Mouse (Mus musculus) gastrocnemius, adult 8-10 months (tissue): Measurements from ENCODE around the gene Col6a6. TPM values are rescaled to one million over a fixed set of nuclear protein-coding genes. Genes with fewer than 3 reads are reported as not detected.

Source experiments
- DNase-seq, 2 experiments: peaks; one replicate each; pipeline ENCODE4 v3.0.0; 2022; ENCODE audit warnings: low spot score in 2 of 2
- total RNA-seq, 4 experiments: library from RNA; stranded (reverse); gene quantifications; 2 replicates each; pipeline ENCODE4 v1.2.4; 2022

The Col6a6 gene
- total RNA-seq, 4 experiments from 2014 or later = 0.46 to 2.1 (median 1.2) TPM

DNA sequence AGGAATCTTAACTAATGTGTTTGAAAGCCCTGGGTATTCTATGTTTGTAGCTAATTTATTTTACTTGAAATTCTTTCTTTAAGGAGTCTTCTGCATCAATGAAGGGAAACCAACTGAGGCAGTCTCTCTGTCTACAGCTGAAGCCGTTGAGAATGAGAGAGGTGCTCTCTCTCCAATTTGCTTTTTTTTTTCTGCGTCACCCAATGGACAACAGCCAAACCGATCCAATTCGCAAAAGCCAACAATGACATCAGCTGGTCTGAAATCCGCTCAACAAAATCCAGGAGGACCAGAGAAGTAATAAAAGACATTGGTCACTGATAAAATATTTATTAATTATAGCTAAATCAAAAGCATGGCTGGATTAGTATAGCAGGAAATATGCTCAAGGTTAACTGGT lies 26.5 kb downstream of the Col6a6 start:
- peak; percentile 16 to 27 for DNase-seq

DNA sequence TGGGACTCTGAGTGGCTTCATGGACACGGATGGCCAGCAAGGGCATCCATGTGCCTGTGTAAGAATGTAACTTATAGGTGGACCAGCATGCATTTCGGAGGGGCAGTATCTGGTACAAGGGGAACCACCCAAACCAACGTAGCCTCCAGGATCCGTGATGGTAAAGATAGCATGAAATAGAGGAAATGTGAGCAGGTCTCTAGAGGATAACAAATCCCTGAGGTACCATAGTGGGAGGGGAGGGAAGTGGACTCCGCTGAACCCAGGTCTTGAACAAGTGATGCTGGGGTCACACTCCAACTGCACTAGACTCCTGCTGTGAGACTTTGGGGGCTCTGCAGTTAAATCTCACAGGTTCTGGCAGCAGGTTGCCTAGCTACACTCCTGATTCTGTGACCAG lies 27.7 kb downstream of the Col6a6 start:
- no peak for DNase-seq

DNA sequence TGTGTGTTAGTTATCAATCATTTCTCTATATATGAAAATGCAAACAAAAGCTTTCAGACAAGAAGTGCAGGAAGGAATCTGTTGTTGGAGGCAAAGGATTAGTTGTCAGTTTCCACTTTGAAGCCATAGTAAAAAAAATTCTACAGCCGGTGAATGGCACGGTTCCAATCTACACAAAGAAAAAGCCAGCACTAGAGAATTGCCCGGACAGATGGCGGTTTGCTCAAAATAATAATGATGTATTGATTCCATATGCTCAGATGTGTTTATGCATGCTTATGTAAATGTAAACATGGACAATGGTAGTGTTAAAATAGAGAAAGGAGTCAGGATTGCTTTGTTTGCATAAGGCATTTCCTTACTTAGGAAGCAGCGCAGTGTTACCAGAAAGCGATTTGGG lies 31.8 kb downstream of the Col6a6 start:
- DNase-seq = no peak

DNA sequence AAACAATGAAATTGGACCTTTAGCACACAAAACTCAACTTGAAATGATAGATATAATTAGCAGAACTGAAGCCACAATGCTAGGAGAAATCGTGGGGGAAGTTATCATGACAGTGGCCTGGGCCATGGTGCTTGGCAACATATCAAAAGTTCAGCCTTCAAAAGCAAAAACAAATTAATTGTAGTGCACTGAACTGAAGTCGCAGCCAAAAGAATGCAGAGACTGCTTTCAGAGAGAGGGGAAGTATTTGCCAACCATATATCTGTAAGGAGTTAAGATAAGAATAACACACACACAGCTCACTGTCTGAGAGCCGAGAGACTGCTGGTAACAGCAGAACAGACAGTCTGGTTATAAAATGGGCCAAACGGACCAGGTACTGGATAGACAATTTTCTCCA lies 33.0 kb downstream of the Col6a6 start:
- no peak for DNase-seq

DNA sequence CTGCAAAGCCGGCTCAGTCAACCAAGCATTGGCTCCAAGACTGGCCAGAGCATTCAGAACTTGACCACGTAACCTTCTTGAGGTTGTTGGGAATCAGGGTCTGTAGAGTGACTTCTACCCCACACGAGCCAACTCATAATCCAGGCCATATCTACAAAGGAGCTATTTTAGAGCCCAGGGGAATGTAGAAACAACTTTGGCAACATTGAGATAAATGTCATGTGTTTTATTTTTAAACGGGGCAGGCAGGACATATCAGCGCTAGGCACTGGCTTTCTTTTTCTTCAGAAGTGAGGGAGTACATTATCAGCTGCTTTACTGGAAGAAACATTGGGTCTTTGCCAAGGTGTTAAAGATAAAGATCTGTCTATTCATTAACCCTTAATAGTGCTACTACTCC lies 36.1 kb downstream of the Col6a6 start:
- DNase-seq = no peak

DNA sequence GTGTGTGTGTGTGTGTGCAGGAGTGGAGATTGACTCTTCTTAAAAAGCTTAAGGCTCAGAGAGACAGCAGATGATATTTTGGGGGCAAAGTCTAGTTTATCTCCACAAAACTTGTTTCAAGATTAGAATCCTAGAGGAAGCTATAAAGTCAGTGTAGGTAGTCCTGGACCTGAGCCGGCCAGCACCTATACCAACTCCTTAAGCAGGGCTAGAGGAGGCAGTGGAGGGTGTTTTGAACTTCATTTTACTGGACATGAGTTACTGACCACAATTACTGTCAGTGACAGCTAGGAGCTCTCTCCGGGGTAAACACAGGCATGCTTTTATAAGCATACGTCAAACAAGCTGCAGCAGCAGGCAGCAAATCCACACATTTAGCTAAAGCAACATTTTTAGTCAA lies 39.8 kb downstream of the Col6a6 start:
- no peak for DNase-seq

DNA sequence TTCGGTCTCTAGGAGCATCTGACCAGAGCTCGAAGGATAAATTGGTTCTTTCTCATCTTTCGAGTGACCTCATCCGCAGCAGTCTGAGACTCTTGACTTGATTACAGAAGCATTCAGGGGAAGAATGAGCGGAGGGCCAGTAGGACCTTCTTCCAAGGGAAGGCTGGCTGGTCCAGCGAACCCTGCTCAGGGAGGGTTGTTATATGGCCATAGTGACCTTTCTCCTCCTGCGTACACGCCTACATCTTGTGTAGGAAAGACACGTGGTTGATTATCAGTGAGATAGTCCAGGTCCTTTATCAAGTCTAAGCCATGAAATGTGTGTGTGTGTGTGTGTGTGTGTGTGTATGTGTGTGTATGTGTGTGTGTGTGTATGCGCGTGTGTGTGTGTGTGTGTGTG lies 40.2 kb downstream of the Col6a6 start:
- no peak for DNase-seq

DNA sequence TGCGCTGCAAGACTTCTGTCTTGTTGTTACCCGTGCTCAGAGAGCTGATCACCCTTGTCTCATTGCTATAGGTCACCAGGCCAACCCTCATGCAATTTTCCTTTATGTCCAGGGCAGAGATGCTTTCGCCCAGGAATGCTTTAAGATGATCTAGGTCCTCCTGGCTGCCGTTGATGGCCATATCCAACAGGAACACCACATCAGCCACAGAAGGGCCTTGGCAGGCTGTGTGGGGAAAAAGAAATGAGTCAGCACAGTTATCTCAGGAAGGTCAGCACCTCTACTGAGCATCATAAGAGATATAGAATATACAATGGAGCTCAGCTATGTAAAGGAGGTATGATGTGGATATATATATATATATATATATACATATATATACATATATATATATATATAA lies 43.9 kb downstream of the Col6a6 start:
- DNase-seq = no peak

DNA sequence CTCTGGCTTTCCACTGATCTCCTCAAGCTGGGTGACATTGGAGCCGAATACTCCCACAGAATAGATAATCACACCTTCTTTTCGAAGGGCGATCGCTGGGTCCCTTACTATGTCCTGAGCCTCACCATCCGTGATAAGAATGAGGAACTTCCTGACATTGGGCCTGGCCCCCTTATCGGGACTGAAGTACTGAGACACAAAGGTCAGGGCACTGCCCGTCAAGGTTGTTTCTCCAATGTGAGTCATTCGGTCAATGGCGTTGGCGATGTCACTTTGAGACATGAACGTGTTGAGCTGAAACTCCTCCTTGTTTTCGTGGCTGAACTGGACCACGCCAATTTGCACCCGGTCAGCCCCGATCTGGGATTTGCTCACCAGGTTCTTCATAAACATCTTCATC lies 47.3 kb downstream of the Col6a6 start:
- DNase-seq = no peak

DNA sequence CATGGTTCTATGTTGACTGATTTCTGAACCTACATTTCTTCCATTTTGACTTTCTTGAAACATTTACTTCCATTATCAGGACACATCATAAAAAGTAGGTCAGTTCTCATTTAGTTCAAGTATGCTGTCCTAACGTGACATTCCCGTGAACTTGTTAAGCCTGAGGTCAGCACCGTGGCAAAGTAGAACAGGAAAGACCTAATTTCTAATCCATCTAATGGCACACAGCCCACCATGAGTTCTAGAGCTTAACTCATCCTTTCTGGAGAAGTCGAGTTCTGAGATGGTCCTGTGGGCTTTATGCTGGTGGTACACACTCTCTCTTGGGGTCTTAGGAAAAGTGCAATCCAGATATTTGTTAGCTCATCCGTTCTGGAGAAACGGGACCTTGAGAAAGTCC lies 49.2 kb downstream of the Col6a6 start:
- no peak for DNase-seq

DNA sequence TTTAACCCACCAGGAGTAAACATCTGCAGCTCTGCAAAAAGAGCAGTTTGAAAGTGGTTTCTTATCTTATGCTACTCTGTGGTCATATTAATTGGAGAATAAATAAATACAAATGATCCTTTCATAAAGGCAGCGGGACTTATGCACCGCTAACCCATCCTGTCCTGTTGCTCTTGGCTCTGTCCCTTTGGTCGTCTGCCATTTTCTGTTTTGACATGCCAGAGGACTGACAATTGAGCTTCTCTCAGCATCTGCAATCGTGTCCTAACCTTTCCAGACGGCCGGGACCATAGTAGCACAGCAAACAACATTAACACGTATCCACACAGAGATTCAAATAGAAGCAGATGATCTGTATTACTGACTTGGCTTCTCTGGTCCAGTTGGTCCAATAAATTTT lies 53.1 kb downstream of the Col6a6 start:
- peak in 1 of 2 experiments; percentile 12 for DNase-seq

DNA sequence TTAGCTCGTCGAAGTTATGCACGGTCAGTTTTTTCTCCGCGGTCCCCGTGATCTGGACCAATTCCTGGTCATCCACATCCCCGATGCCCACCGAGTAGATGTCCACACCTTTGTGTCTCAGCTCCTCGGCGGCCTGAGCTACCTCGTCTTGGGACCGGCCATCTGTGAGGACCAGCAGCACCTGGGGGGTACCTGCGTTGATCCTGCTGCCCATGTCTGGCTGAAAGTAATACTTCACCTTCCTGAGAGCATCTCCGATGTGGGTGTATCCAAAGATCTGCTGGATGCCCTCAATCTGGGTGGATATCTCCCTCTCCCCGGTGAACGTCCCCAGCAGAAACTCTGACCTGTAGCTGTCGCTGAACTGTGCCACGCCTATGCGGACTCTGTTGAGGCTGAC lies 53.6 kb downstream of the Col6a6 start:
- no peak for DNase-seq

DNA sequence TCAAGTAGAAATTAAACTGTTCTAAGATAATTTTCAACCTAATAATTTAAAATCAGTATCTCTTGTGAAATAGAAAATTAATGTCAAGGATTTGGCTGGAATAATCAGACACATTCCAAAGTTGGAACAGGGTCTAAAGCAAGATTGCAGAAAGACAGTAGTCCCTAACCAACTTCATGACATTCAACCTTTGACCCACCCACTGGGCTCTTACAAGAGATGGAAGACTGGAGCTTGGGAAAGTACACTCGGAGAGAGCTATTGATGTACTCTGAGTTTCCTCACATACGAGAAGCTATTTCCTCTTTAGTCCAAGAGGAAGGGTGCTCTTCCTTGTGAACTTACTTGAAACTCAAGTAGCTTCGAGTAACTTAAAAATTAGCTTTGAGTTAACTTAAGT lies 56.6 kb downstream of the Col6a6 start:
- DNase-seq = no peak

DNA sequence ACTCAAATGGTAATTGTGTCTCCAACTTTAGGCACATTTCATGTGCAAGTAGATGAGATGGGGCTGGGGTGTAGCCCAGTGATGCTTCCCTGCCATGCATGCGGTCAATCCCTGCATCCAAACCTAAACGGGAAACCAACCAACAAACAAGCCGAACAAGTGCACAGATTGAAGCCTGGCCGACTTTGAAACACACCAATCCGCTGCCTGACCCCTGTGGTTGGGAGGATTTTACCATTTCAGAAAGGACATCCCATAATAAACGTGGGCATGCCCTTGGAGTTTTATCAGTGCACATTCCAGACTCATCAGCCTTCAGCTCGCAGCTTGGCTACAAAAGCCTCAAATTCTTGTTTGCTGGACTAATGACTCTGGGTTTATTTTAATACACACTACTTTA lies 57.3 kb downstream of the Col6a6 start:
- DNase-seq = no peak

DNA sequence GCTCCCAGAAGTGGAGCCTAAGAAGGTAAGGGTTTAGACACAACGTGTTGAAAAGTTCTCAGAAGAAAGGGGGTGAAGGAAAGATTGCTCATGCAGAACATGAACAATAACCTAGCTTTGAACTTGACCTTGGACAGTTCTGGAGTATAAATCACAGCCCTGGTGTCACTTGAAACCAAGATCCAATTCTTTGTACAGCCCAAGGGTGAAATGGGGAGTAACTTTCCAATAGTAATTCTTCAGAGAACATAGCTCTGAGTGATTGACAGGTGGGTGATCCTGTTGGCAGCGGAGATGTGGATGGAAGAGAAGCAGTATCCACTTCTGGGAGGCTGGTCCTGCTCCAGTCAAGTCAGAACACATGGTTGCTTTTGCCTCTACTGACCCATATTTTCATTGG lies 62.1 kb downstream of the Col6a6 start:
- DNase-seq = no peak

DNA sequence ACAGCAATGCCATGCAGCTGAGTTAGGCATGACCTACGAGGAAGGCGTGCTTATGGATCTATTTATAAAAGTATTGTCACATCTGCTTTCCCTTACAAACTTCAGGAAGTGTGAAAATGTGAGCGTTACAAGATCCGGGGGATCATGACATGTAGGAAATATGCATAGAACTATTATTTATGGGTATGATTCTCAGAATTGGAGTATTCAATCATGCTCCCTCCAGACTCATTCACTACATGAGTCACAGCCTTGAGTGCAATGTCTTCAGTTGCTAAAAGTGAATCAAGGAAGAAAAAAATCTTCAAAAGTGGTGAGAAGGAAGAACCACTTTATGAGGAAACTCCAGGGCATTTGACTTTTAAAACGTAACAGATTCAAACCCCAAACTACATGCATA lies 63.3 kb downstream of the Col6a6 start:
- DNase-seq = no peak

DNA sequence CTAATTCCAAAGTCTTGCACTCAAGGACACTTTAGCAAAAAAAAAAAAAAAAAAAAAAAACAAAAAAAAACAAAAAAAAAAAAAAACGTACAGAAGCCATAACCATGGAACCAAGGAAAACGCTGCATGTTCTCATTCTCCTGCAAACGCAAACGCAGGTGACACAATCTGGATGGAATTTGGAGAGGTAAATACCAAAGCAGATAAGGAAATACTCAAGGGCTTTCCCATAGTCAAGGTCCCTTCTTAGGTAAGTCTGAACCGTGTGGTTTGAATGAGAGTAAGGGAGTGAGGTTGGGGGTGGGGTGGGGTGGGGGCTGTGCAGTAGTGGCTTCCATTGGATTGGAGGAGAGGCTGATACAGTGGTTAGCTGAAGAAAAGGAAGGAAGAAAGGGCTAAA lies 63.8 kb downstream of the Col6a6 start:
- no peak for DNase-seq

DNA sequence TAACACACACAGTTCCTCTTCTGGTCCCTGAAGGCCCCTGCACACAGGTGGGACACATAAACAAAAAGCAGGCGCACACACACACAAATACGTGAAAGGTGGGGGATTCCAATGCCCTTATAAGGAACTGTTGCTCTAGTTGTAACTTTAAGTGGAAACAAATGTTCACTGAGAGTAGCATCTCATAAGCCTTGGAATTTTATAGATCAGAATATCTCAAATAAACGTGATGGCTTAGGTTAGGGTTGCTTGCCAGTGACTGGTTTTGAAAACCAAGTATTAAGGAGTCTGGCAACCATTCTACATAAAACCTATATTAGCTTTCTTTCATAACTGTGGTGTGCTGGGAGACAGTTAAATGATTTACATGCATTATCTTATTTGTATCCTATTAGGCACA lies 64.3 kb downstream of the Col6a6 start:
- no peak for DNase-seq

DNA sequence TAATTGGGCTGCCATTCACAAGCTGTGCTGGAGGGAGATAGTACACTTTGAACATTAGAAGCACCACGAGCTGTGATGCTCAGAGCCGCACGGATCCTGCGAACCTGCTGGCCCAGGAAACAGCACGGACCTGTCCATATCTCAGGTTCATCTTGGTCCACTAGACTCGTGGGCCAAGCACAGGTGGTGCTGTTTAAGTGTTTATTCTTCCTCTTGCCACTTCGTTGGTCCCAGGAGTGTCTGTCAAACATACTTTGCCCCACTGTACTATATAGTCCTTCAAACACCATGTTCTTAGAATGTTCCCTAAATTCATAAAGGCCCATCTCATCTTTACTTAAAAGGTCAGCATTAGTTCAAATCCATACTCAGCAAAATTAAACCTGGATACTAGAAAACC lies 65.7 kb downstream of the Col6a6 start:
- DNase-seq = no peak

DNA sequence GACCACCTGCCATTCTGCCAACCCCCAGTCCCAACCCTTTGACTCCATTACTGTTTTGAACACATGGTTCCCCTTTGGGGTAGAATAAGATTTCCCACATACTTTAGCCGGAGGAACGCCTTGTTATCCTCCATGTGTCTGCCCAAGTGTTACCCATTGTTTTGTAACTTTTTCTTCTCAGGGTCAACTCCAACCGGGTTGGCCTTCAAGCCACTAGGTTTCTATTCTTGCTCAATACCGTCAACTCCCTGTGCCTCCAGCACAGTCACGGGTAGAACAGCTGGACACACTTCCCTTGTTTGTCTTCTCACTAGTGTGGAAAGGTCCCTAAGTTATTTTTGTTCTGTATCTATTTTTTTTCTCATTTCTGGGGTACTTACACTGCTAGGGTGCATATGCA lies 69.1 kb downstream of the Col6a6 start:
- DNase-seq = no peak

DNA sequence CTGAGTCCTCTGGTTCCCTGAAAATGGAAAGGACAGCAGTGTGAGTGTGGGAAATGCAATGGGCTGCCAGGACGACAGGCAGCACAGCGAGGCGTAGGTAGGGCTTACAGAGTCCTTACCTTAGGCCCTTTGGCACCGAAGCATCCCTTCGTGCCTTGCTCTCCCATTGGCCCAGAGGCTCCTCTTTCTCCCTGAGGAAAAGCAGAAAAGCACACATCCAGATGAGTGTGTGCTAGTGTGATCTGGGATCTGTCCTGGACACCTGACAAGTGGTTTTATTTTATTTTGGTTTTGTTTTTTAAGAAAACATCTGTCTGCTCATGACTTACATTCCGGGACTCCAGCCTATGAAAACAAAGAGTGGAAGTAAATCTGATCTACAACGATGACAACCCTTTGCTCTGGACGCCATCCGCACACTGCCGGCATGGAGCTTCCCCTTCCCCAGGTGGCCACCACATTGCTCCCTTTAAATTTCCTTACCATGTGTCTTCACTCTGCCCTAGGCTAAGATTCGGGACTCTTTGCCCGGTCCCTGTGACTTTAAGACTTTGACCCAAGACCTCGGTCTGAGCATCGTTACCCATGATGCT lies 69.7 kb downstream of the Col6a6 start:
- DNase-seq = no peak

DNA sequence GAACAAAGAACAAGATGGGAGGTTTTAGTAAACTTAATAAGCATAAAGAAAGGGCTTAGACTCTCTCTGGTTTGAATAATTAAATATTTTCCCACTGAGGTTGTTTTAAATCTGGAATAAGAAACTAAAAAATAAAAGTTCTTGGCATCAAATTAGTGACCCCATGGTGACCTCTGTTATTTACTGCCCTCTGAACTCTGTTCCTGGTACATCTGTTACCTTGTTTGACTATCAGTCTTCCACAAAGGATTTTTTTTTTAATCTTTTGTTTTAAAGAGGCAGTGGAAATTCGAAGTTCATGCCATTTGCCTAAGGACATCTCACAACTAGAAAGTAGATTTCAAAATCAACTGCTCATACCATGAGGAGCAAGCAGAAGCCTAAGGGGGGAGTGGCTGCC lies 73.7 kb downstream of the Col6a6 start:
- DNase-seq = no peak

DNA sequence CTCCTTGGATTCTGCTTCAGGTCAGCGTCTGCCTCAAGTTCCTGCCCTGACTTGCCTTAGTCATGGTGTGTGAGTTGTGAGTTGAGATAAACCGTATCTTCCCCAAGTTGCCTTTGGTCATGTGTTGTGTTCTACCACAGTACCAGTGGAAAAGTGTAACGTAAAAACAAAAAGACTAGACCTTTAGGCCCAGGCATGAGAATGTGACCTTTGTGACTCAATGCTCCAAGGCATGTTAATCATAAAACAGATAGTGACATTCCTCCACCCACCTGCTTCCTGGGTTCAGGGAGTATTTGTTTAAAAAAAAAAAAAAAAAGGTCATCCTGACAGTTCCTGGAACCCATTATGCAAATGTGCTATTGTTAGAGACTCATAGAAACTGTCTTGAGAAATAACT lies 82.1 kb downstream of the Col6a6 start:
- no peak for DNase-seq

DNA sequence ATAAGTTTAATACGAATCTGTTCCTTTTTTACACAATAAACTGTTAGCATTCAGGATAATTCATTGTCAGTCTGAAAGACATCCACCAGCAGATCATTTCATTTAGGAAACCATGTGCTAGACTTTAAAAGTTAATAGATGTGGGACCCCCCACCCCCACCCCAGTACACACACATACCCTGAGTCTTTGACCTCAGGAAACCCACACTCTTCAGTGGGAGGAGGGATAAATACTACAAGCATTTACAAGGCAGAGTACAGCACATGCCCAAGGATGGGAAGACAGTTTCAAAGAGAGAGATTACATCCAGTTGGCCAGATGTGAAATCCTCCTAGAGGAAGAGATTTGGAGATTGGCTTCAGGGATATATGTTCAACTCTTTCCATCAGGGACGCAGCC lies 87.5 kb downstream of the Col6a6 start:
- DNase-seq = no peak
